Mouse (Mus musculus) left cerebral cortex, postnatal 10 days (tissue): ENCODE data around the gene Pam. TPM values are rescaled to one million over a fixed set of nuclear protein-coding genes. Genes with fewer than 3 reads are reported as not detected.
A peak's percentile ranks its signal among the peaks of the same experiment; 100 is the strongest.
"Not testable (repeated sequence)": the region's sequence is repeated elsewhere in the genome, so short reads cannot be mapped to it uniquely, and the experiment has no call there.

Source experiments
- DNase-seq, 2 experiments: peaks; one replicate each; pipeline ENCODE4 v3.0.0; 2021 to 2022; ENCODE audit warnings: low spot score in 2 of 2, mixed read lengths in 1 of 2; ENCODE audit errors: extremely low spot score in 1 of 2
- intact Hi-C: fragments of 180-260 bp; cut with DNase I; formaldehyde crosslinking; loops from one replicate; pipeline ENCODE4 v1.15.1; 2025
- total RNA-seq, 2 experiments: library from RNA; stranded (reverse); gene quantifications; 2 replicates each; pipeline ENCODE4 v1.2.3; 2021

Gene Pam
- total RNA-seq, 2 experiments from 2014 or later: 159 to 181 TPM

DNA sequence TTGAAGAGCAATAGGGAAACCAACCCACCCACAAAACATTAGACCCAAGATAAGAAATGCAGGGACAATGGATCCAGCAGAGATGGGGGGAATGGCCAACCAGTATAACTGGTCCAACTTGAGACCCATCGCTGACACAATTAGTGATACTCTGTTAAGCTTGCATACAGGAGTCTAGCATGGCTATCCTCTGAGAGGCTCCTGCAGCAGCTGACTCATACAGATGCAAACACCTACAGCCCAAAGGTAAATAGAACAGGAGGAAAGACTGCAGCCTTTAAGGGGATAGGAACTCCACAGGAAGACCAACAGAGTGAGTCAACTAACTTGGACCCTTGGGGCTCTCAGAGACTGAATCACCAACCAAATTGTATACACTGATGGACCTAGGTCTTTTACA is 98.4 kb downstream of the Pam start:
- no peak for DNase-seq
- intact Hi-C loops: no loop called here

DNA sequence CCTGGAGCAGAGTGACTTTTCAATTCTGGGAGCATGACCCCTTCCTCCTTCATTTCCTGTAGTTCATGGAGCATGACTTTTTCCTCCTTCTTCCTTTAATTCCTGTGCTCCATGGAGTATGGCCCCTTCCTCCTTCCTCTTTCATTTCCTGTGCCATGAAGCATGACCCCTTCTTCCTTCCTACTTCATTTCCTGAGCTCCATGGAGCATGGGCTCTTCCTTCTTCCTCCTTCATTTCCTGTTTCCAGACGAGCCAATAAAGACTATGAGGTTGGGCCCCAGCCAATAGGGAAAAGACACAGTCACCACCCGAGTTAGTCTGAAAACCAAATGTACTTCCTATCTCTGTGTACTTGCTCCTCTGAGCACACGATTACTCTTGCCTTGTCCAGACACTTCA is 103.5 kb downstream of the Pam start:
- DNase-seq: no peak
- intact Hi-C loops: no loop called here

DNA sequence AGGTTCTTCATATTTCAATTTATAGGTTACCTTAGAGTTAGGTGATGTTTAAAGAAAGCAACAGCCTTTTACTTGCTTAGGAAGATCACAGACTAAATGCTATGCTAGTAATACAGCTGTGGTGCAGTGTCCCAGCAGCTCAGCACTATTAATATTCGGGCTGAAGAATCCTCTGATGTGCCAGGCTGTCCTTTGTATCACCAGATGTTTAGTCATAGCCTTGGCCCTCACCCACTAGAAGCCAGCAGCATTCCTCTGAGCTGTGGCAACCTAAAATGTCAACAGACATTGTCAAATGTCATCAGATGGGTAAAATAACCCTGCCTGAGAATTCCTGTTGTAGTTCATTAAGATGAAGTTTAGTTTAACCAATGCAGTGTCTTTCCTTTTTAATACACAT is 112.3 kb downstream of the Pam start:
- intact Hi-C loops: no loop called here
- DNase-seq: no peak

DNA sequence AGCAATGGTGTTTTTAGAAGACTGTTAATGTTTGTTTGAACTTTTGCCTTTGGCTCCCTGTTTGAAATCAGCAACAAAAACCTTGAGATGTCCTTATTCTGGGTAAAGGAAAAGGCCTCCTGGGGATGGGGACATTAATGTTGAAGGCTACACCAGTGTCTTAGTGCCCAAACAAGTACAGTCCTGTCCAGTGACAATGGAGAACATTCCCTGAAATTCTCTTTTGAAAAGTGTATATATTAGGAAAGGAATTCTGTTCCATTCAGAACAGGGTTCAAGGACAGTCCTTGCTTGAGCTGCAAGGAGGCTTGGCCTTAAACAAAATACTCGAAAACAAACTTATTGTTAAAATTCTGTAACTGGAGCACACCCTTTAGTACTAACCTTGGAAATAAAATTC is 116.0 kb downstream of the Pam start:
- DNase-seq: no peak
- intact Hi-C loops: loop anchor here (10.0 kb wide), 1 partner anchor 375 kb away; no protein-coding TSS in a partner anchor

DNA sequence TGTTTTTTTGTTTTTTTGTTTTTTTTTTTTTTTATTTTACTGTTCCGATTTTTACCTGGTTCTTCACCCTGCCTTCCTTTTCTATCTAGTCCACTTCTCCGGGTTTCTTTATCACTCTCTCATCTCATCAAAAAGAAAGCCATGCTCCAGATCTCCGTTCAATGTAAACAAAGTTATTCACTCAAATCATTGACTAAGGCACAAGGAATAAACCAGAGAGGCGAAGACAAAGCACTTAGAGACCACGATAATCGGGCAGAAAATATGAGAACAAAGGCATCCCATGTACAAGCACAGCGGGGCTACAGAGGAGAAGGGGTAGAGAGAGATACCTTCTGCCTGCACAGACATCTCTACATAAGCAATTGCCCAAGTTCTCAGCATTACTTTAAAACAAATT is 117.9 kb downstream of the Pam start:
- no peak for DNase-seq

DNA sequence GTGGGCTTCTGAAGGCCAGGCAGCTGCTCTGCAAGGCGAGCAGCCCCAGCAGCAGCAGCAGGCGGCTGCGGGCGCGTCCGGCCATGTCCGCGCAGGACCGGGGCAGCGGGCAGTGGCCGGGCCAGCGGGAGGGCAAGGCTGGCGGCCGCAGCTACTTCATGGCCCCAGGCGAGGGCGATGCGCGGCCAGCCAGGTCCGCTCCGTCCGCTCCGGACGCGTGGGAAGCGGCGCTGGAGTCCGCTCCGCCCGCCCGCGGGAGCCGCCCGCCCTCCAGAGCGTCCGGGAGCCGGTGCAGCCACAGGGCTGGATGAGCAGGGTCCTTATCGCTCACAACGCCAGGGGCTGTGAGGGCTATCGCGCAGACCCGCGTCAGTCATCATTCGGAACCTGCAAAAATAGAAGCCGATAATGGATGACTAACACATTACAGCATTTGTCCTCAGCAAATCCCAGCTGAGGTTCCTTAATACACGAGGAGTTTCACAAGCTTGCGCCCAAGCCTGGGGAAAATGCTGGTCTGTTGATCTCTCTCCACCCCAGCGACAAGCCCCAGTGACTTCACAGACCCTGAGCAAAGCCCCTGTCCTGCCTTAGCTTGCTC is 118.5 kb downstream of the Pam start:
- intact Hi-C loops: loop anchor here (10.0 kb wide), 1 partner anchor 378 kb away; no protein-coding TSS in a partner anchor
- peak; percentile 41 to 89 for DNase-seq

More for the DNA sequence above, 117.9 kb downstream of the Pam start:
- intact Hi-C loops: loop anchor here (10.0 kb wide), 1 partner anchor 377 kb away; no protein-coding TSS in a partner anchor

DNA sequence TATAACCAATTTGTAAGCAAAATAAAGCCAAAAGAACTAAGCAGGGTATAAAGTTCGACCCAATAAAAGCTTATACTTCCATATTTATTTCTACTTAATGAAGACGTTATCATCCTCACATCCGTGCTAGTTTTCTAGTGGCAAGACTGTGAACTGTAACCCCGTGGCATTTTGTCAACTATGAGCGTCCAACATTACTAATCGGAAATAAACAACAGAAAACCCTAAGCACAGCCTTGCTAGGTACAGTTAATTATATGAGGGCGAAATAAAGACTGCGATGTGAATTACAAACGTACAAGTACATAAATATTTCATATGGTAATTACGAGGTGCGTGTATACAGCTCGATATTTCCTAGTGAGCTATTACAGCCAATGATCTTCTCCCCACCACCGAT is 119.4 kb downstream of the Pam start:
- no peak for DNase-seq
- intact Hi-C loops: loop anchor here (10.0 kb wide), 1 partner anchor 379 kb away; no protein-coding TSS in a partner anchor

DNA sequence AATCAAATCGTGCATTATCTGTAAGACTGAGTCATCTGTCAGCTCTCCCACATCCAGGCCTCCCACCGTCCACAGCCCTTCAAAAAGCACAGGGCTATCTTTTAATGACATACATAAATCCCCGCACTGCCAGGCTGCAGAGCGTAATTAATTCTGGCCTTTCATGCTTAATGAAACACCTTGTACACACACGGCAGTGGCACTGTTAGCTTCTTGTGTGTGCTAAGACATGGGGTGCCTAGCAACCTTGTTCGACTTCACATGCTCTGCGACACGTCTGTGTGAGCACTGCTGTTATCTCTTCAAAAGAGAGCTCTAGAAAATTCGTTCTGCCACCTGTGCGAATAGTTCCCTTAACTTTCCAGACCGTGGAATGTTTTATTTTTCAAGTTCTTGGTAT is 120.5 kb downstream of the Pam start:
- intact Hi-C loops: loop anchor here (10.0 kb wide), 1 partner anchor 380 kb away; no protein-coding TSS in a partner anchor
- DNase-seq: no peak

DNA sequence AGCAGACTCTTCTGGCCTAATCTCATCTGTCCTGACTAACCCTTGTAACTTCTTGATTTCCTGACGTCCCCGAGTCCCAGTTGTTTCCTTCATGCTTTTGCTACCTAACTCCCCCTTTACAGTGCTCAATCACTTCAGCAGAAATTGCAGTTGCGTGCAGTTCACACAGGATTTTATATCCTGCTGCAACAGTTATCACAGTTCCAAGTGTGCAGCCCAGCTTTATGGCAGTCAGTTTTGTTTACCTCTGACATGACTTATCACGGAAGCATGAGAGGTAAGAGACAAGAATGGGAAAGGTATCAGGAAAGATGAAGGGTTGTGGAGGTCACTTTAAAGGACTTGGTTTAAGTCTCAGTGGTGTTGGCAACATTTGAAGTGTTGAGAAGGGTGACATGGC is 125.7 kb downstream of the Pam start:
- intact Hi-C loops: loop anchor here (10.0 kb wide), 1 partner anchor 385 kb away; no protein-coding TSS in a partner anchor
- DNase-seq: no peak

DNA sequence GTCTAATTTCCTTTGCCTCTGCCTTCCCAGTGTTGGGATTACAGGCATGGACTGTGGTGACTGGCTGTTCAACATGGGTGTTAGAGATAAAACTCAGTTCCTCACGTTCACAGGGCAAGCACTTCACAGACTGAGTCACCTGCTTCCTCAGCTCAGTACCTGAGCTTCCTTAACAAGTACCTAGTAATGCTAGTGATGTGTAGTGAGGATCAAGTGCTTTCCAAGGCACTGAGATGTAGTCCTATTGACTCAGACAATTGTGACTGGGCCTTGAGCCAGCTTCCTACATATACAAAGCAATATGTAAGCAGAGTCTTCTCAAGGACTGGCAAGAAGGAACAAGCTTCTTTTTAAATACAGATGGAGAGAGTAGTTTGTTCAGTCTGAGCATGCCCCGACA is 131.7 kb downstream of the Pam start:
- no peak for DNase-seq
- intact Hi-C loops: no loop called here

DNA sequence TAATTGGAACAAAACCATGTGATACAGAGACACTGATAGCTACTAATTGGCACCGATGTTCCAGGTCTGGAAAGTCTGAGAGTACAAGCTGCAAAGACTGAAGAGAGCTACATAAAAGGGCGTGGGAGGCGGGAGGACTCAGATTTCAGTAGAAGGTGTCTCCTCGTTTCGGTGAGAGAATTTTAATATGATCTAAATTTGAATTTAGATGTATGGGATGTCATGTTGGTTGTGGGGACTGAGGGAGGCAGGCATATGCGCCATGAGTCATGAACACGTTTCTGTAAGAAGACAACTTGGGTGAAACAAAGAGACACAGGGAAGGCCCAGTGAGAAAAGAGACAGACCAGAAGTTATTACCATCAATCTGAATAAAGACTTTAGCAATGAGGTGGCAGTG is 133.3 kb downstream of the Pam start:
- intact Hi-C loops: no loop called here
- no peak for DNase-seq

DNA sequence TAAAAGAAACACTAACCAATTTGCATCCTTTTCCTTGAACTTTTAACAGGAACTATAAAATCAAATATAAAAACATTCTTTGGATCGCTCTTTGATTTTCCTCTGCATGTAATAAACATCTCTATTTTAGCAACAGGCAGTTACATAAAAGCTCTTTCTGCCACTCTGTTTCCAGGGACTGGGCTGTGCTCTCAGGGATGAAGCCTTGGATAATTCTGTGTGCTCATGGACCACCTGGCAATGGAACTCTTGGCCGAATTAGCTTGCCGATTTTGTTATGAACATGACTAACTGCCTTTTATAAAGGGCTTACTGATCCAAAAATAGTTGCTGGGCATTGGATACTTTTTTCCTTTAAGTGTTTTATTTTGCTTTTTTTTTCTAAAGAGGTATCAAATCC is 134.8 kb downstream of the Pam start:
- intact Hi-C loops: no loop called here
- no peak for DNase-seq

DNA sequence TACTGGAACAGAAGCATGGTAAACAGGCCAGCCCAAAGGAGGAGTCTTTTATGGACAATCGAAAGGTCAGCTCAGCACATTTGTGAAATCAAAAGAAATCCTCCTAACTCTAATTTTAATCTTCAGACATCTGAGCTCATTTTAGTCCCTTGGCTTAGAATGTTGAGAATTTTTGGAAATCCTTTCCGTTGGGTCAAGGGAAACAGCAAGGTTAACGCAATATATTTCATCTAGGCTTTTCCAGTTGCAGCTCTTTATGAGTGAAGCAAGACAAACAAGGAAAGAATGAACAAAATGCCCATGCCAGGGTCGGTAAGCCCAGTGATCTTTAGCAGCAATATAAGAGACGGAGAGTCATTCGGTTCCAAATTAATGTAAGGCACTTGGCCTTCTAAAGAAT is 135.3 kb downstream of the Pam start:
- DNase-seq: no peak
- intact Hi-C loops: no loop called here

DNA sequence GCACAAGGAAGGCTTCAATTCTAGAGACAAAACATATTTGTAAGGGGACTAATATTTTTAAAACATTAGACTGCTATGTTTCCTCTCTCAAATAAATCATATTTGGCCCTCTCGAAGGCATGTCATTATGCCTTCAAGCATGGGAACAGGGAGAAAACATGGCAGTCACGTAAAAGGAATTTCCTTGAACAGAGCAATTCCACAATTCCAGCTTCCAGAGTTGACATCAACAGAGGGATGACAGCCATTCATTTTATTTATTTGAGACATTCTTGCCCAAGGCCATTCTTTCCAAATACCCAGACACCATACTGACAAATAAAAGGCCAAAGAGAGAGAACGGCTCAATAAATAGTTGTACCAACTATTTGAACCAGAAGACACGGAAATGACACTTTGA is 136.7 kb downstream of the Pam start:
- intact Hi-C loops: no loop called here
- DNase-seq: no peak

DNA sequence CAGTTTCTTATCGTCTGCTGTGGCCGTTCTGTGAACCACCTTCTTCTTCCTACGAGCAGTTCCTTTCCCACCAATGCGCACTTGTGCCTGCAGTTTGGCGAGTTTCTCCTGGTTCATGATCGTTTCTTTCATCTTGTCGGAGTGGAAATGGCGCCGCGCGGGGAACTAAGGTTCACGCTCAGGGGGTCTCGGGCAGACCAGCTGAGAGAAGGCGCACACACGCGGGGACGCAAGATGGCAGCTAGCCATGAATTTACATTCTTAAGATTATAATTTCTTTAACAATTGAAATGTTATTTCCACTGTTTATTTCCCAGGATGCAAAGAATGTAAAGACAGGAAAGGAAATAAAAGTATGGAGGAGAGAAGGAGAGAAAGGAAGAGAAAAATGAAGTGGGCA is 146.2 kb downstream of the Pam start:
- intact Hi-C loops, DNase-seq: not testable (repeated sequence)

DNA sequence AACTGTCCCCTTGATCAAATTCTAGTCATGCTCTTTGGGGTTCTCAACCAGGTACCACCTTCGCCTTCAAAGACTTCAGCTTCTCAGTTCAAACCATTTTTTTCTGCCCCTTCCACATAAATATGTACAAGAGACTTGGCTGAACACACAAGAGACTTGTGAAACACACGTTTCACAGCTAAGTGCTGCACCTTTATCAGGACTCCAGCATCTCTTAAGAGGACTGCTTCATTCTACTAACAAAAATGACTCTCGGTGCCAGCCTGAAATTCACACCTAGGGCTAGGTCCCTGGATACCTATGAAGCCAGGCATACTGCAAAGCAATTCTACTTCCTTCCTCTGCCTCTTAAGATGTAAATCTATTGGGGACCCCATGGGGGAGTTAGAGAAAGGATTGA is 148.3 kb downstream of the Pam start:
- intact Hi-C loops: no loop called here
- DNase-seq: no peak

DNA sequence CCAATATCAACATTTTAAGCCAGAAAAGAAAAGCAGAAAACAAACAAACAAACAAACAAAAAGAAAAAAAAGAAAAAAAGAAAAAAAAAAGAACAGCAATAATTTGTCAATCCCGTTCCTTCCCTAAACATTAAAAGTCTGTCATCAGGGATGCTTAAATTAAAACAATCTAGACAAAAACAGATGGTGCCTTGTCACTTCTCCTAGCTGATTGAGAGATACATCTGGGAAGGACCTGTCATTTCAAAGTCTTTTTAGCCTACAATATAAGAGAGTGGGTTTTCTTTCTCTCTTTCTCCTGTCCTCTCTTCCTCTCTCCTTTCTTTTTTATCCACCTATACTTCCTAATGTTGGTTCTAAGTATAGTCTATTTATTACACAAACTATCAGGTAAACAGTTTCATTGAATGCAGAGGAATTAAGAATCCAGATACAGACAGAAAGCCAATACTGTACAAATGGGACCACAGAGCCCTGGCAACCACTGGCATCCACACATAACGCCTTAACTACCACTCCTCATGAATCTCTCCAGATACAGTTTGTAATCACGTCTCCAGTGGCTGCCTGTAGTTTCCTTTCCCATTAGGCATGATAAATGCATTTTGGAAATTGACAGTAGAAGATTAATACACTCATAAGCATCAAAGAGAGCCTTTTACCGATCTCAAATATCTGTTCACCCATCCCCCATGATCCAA is 151.4 kb downstream of the Pam start:
- DNase-seq: no peak
- intact Hi-C loops: no loop called here

DNA sequence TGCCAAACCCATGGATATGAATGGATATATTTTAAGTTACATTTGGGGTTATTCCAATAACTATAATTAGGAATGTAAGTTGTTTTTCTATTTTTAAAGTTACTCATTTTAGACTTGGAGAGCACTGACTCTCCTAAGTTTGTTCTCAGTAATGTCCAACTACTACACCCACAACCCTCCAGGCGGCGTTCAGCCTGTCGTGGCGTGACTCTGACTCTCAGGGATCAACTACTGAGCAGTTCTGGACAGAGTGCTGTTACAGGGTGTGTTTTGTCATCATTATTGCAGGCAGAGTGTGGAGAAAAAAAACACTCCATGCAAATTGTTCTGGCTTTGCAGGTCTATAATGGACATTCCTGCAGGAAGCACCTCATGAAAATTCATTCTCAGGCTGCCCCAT is 152.0 kb downstream of the Pam start:
- intact Hi-C loops: no loop called here
- no peak for DNase-seq

DNA sequence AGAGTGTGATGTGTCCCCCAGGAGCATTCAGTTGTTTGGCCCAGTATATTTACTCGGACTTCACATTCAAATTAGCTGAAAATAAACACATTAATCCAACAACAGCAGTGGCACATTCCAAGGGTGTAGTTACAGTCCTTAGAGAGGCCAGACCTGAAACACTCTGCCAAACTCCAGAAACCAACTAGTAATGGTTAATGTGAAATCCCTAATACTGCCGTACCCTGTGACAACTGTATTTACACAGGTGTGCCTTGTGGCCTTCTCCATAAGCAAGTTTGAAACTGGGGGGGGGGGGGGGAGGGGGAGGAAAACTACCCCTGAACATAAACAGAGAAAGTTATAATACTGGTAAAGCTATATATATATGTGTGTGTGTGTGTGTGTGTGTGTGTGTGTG is 152.5 kb downstream of the Pam start:
- no peak for DNase-seq
- intact Hi-C loops: no loop called here

DNA sequence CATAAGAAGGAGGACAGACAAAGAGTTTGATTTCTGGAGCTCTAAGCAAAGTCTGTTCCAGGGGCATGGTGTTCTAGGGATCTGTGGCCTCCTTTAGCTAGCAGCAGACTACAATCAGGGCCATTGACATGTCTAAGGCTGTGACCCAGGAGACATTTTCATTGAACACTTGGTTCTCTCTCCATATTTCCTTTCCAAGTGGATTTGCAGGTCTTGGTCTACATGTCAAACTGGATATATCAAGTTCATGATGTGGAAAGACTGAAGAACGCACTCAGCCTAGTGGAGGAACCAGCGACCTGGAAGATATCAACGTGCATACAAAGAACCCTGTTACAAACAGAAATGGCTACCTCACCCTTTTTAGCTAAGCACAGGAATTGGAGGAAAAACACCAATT is 156.9 kb downstream of the Pam start:
- intact Hi-C loops: no loop called here
- no peak for DNase-seq

DNA sequence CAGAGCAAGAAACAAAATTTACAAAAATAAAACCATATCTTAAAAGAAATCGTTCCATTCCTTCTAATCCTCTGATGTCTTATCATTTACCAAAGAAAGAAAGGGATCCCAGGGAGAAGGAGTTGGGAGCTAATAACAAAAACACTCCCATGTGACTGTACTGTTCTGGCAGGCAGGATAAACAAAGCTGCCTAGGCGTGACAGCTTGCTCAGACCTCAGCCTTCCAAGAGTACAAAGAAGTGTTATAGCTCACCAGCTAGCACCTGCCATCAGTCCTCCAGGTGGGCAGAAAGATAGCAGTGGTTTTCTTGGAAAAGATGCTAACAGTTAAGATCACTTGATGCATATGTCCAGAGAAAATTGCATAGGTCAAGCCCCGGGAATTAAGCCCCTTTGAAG is 157.4 kb downstream of the Pam start:
- intact Hi-C loops: no loop called here
- DNase-seq: no peak
